Mouse (Mus musculus): ENCODE results near the gene Serpina3f.

GRCm38 (mm10) chr12:104209149-104209548, 5.2 kb upstream of the Serpina3f start:
- TF ChIP-seq CTCF (IDR thresholded peaks at IDR 0.05; ENCODE audit: low read depth), result peak; percentile 52
- no peak for TF ChIP-seq EP300 (IDR thresholded peaks at IDR 0.05; ENCODE audit: low read depth)

All from liver, postnatal 0 days (tissue).